Mouse (Mus musculus) megakaryocyte progenitor cell, adult 5-6 weeks (primary cell): ENCODE measurements around the gene Rrad. TPM values are rescaled to one million over a fixed set of nuclear protein-coding genes. Genes with fewer than 3 reads are reported as not detected.

ENCODE experiments used
- ATAC-seq: replicated peaks from 2 replicates; pipeline ENCODE4 v1.8.0; 2016; ENCODE audit warnings: mild to moderate bottlenecking, moderate TSS enrichment, inconsistent platforms; ENCODE audit not compliant: poor library complexity
- total RNA-seq, 2 experiments: library from RNA; stranded (forward) in 1 of 2; stranded (reverse) in 1 of 2; fragments of 157-497, 149-512 nt in 1 of 2; fragments of 200-1000 nt in 1 of 2; gene quantifications; 2 replicates each; pipeline versions ENCODE4 v1.2.3 to v1.2.4; 2015 to 2017

The Rrad gene
- total RNA-seq, 2 experiments from 2014 or later, result 1.2 to 1.5 TPM

GRCm38 (mm10) chr8:104584522-104584921 lies 46.6 kb downstream of the Rrad start:
- no peak for ATAC-seq

Other genes starting within 250 kb of the Rrad start
- 0.79 and 0.85 TPM in 2 replicates for gene Cmtm4, start 235.5 kb downstream of the Rrad start, total RNA-seq (2015)
- 0.84 and 0.87 TPM in 2 replicates for gene Cmtm4, start 235.5 kb downstream of the Rrad start, total RNA-seq (2017)
- gene Dync1li2, start 188.3 kb downstream of the Rrad start, total RNA-seq (2015), result 14.7 and 25.4 TPM in 2 replicates
- gene Dync1li2, start 188.3 kb downstream of the Rrad start, total RNA-seq (2017), result 46.5 and 52.6 TPM in 2 replicates
- not detected in 2 replicates for gene Terb1, start 121.4 kb downstream of the Rrad start, total RNA-seq (2015)
- not detected in 2 replicates for gene Terb1, start 121.4 kb downstream of the Rrad start, total RNA-seq (2017)
- 60.1 and 69.1 TPM in 2 replicates for gene Nae1, start 96.7 kb downstream of the Rrad start, total RNA-seq (2015)
- 74.4 and 88.3 TPM in 2 replicates for gene Nae1, start 96.7 kb downstream of the Rrad start, total RNA-seq (2017)
- not detected in 2 replicates for gene Car7, start 96.6 kb downstream of the Rrad start, total RNA-seq (2015)
- gene Car7, start 96.6 kb downstream of the Rrad start, total RNA-seq (2017), result 0.07 and 0.33 TPM in 2 replicates
- 8.8 and 9.3 TPM in 2 replicates for gene Pdp2, start 39.9 kb downstream of the Rrad start, total RNA-seq (2015)
- 7.2 and 9.2 TPM in 2 replicates for gene Pdp2, start 39.9 kb downstream of the Rrad start, total RNA-seq (2017)
- not detected in 2 replicates for gene Cdh16, start 6.9 kb downstream of the Rrad start, total RNA-seq (2015)
- not detected in 2 replicates for gene Cdh16, start 6.9 kb downstream of the Rrad start, total RNA-seq (2017)
- 12.0 and 15.7 TPM in 2 replicates for gene Ciao2b, start 10.6 kb upstream of the Rrad start, total RNA-seq (2015)
- gene Ciao2b, start 10.6 kb upstream of the Rrad start, total RNA-seq (2017), result 20.7 and 22.1 TPM in 2 replicates
- not detected in 2 replicates for gene Ces2a, start 102.7 kb upstream of the Rrad start, total RNA-seq (2015)
- not detected in 2 replicates for gene Ces2a, start 102.7 kb upstream of the Rrad start, total RNA-seq (2017)
- gene Ces2b, start 200.2 kb upstream of the Rrad start, total RNA-seq (2015), result not detected in 2 replicates
- gene Ces2b, start 200.2 kb upstream of the Rrad start, total RNA-seq (2017), result 0.20 and 0.21 TPM in 2 replicates
- gene Ces2c, start 215.7 kb upstream of the Rrad start, total RNA-seq (2015), result not detected in 2 replicates
- not detected in 2 replicates for gene Ces2c, start 215.7 kb upstream of the Rrad start, total RNA-seq (2017)